Mouse (Mus musculus): ENCODE results near the gene Galns. TPM values are rescaled to one million over a fixed set of nuclear protein-coding genes. Genes with fewer than 3 reads are reported as not detected.

The Galns gene
- total RNA-seq, 2 experiments from 2014 or later: 3.5 to 4.1 TPM

DNA sequence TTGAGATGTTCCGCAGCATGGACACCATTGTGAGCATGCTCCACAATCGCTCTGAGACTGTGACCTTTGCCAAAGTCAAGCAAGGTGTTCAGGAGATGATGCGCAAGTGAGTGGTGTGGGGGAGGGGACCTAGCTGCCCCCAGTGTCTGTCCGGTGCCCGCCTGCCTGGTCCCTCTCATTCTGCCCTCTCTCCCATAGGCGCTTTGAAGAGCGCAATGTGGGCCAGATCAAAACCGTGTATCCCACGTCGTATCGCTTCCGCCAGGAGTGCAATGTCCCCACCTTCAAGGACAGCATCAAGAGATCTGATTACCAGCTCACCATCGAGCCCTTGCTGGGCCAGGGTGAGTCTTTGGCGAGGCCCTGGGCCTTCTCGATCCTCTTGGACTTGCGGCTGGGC, 41.3 kb downstream of the Galns start:
- intact Hi-C loops (cut with DNase I): no loop called here
- no peak for DNase-seq

- no peak for DNase-seq
- intact Hi-C loops (cut with DNase I): no loop called here
These were observed 41.9 kb downstream of the Galns start for GRCm38 (mm10) chr8:122569329-122569728.

GRCm38 (mm10) chr8:122568881-122569309, 42.4 kb downstream of the Galns start:
- no peak for DNase-seq
- intact Hi-C loops (cut with DNase I): no loop called here

GRCm38 (mm10) chr8:122568109-122568504, 43.2 kb downstream of the Galns start:
- DNase-seq: no peak
- intact Hi-C loops (cut with DNase I): no loop called here

DNA sequence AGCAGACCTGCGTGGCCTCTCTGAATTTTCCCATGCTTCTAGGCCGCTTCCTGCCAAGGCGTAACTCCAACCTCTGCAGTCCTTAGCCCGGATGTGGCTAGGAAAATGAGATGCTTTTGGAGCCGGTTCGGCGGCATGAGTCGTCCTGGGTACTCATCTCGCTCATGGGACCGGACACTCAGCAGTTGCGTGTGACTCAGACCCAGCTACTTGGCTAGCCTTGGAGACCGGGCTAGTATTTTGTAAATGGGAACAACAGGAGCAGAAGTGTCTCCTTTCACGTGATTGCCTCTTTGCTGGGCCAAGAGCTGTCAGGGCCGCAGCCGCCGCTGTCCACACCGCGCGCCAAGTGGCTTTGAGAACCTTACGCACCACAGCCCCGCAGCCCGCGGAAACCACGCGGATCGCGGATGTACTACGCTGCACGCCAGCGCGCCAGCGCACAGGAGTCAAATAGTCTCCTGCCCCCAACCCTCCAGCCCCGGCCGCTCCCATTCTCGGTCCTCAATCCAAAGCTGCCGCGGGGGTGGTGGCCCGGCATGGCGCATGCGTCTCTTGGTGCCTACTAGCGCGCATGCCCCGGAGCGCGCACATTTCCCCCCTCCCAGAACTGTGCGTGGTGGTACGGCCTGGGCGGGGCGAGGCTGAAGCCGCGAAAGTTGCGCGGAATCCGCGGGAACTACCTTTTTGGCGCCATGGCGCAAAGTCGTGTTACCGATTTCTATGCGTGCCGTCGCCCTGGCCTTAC, 43.7 kb downstream of the Galns start, which contains the start of gene Cdt1:
Cdt1 (plus strand) TSS at position 655 of the 748 bp plus-strand sequence.
- DNase-seq: peak; percentile 96
- intact Hi-C loops (cut with DNase I): no loop called here

DNA sequence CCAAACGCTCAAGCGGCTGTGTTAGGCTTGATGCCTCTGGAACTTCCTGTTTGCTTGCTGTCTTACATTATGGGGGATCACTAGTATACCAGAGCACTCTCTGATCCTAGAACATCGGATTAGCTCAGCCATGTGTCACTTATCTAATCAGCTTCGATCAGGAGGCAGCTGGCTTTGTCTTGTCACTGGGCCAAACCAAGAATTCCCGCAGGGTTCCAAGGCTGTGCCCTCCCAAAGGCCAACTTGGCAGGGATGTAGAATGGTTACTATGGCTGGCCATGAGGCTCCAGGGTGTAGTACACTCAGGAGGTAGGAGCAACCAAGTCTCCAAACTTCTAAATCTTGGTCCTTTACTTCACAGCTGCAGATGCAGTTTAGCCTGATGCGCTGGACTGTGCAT, 44.5 kb downstream of the Galns start:
- intact Hi-C loops (cut with DNase I): no loop called here
- DNase-seq: no peak

GRCm38 (mm10) chr8:122564363-122565352, 46.6 kb downstream of the Galns start:
- intact Hi-C loops (cut with DNase I): no loop called here
- DNase-seq: no peak

DNA sequence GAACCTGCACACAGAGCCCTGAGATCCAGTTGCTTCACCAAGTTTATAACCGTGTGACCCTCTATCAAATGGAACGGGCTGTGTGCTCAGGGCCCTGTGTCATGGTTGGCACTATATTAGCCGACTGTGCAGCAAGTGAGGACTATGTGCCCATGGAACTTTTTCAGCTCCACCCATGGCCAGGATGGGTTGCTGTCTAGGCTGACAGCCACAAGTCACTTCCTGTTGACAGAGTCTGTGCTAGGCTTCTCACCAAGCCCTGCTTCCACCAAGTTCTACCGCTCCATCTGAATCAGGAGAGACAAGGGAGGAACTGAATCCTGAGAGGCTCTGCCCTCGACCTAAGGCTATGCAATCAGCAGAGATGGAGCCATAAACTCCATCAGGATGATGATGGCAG, 50.1 kb downstream of the Galns start:
- intact Hi-C loops (cut with DNase I): no loop called here
- no peak for DNase-seq

DNA sequence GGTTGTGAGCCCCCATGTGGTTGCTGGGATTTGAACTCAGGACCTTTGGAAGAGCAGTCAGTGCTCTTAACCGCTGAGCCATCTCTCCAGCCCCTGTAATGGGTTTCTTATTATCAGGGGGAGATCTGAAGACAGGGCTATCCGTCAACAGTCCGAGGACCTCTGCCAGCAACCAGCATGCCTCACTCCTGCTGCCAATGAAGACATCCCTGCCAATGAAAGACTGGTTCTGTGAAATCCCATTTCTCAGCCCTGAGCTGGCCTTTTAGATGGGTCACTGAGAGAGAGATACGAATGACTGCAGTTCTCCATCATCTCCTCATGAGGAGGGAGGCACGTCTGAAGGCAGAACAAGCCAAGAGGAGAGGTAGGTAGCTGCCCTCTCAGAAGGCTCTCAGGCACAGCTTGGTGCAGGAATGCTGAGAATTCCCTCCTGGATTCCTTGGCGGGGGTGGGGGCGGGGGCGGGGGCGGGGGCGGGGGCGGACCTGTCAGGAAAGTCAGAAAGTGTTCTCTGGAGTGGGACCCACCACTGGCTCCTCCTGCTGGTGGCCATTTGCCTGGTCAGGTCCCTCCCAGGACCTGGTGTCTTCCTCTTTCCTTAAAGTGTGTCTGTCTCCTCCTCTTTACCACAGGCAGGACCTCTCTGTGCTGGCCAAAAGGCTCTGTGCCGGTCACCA, 52.5 kb downstream of the Galns start:
- DNase-seq: no peak
- intact Hi-C loops (cut with DNase I): no loop called here

DNA sequence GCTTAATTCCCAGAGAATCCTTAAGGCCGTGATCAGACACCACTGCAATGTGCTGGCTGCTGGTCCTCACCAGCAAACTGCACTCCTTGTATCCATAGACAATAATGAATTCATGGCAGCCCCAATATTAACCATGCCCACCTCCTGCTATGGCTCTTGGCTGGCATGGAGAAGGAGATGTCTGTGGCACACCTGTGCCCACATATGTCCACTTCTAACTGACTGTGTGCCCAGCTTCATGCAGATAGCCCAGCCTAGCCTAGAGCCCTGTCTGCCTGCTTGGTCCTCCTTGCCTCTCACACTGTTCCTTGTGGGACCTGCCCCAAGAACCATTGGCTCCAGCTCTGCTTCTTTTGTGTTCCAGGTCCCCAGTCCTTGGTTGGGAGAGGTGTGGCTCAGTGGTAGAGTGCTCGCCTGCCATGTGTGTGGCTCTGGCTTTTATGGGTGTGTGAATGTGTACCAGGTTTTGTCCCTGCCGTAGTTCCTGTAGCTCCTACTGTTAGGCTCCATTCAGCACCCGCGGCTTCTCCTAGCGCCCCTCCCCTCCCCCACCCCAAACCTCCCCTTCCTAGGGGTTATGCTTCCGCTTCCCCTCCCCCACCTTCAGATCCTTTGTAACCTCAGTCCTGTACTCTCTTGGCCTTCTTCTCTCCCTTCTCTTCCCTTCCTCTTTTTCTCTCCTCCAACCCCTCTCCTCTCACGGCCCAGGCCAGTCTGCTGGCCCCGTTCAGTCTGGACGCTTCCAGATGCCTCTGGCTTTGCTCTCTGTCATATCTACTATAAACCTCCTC, 53.8 kb downstream of the Galns start:
- no peak for DNase-seq
- intact Hi-C loops (cut with DNase I): no loop called here

DNA sequence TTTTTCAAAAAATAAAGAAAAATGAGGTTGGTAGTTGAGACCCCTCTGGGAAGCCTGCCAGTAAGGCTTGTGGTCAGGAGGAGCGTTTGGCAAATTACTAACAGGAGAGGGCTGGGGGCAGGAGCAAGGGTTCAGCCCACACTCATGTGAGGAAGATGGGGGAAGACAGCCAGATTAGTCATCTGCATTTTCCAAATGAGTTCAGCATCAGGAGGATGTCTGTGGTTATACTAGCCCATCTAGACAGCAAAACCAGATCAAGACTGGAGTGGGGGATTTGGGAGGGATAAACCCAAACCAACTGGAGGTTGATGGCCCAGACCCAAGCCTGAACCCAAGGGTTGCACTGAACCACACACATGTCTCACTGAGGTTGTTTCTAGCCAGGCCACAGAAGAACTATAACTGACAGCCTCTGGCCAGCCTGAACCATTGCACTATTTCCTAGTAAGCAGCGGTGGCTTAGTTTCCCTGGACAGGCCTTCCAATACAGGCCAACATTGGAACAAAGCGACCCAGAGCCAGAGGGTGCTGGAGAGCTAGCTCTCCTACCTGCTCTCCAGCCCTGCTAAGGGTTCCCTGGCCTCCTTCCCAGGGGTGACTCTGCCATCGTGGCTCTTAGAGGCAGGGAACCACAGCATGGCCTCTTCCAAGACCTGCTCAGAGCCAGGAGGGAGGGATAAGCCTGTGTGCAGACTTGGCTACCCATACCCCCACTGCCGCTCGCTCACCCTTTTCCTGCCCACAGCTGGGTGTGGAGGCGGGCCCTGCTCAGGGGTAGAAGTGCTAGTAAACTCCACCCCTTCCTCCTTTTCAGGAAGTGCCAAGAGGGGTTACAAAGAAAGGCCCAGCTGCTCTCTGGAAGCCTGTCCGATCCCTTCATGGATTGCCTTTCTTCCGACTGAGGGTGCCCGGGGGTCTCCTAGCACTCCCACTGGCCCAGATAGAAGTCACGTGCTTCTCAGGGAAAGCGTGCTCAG, 54.9 kb downstream of the Galns start:
- peak; percentile 59 to 65 for DNase-seq
- intact Hi-C loops (cut with DNase I): no loop called here

DNA sequence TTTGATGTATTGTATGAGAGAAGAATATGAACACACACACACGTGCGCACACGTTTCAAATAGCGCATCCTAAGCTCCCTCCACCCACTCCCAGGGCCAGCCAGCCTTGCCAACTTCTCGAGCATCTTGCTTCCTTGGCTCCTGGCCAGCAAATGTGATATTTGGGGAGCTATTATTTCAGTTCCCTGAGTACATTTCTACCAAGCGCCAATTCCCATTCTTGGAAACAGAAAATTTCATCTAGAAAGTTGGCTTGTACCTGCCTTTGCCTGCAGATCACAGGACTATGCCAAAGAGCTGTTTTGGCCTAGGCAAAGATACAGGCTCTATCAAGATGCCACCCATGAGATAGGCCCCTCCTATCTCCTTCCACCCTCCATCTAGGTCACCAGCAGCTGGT, 56.5 kb downstream of the Galns start:
- DNase-seq: no peak
- intact Hi-C loops (cut with DNase I): no loop called here

GRCm38 (mm10) chr8:122551265-122552051, 59.8 kb downstream of the Galns start, which contains the start of gene Piezo1:
TSS of gene Piezo1 (minus strand) at chr8:122551329.
- DNase-seq: peak; percentile 96 to 97
- intact Hi-C loops (cut with DNase I): loop anchor here (1.0 kb wide), 1 partner anchor 50 kb away; no protein-coding TSS in a partner anchor

DNA sequence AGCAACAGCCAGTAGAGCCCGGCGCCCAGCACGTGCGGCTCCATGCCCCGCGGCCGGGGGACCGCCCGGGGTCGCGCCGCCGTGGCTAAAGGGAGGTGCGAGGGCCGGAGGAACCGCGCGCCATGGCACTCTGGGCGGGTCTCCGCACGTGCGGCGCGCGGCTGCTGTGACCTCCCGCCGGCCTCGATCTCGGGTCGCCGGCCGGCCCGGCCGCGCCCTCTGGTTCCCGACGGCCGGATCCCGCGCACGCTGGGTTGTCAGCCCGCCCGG, 60.3 kb downstream of the Galns start:
- DNase-seq: no peak
- intact Hi-C loops (cut with DNase I): loop anchor here (1.0 kb wide), 1 partner anchor 50 kb away; no protein-coding TSS in a partner anchor

- peak; percentile 66 to 69 for DNase-seq
- intact Hi-C loops (cut with DNase I): no loop called here
These were observed 60.8 kb downstream of the Galns start for GRCm38 (mm10) chr8:122550234-122550994.

- intact Hi-C loops (cut with DNase I): no loop called here
- DNase-seq: no peak
These were observed 62.3 kb downstream of the Galns start for GRCm38 (mm10) chr8:122548891-122549439.

DNA sequence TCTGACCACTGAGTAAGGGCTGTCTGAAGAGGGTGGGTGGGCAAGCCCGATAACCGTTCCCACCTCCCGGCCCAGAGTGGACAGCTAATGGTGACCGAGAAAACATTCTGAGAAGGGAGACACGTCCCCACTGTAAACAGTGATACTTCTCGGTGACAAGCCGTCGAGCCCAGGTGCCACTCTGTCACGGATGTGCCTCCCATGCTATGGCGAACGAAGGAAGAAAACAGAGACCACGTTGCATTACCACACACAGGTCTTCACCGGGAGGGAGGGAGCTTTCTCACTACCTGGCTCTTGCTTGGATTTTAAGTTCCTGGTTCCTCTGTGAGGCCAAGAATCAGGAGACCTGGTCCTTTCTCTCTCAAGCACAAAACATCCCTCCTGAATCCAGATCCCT, 62.9 kb downstream of the Galns start:
- intact Hi-C loops (cut with DNase I): no loop called here
- DNase-seq: no peak

Data from heart, postnatal 14 days (tissue).